Mouse (Mus musculus) embryonic facial prominence, embryonic 13.5 days (tissue): Measurements from ENCODE around the gene Nme8. TPM values are rescaled to one million over a fixed set of nuclear protein-coding genes. Genes with fewer than 3 reads are reported as not detected.
A peak's percentile ranks its signal among the peaks of the same experiment; 100 is the strongest.

Experiments used
- ATAC-seq: fragments of 200-750 bp; cut with Nextera tagmentation; 2 replicates; pipeline ENCODE4 v1.8.0; 2017; ENCODE audit warnings: low read depth; ENCODE audit not compliant: insufficient number of reproducible peaks, insufficient read depth, low FRiP score, low TSS enrichment
- H3K27ac ChIP-seq: fragments of 300-500 bp; sonication (generic); 2 replicates; pipeline ENCODE4 v1.5.1; 2015; ENCODE audit warnings: moderate library complexity, mild to moderate bottlenecking, inconsistent platforms
- H3K27me3 ChIP-seq: fragments of 300-500 bp; sonication (generic); 2 replicates; pipeline ENCODE4 v1.6.1; 2015; ENCODE audit warnings: mild to moderate bottlenecking, inconsistent platforms
- H3K36me3 ChIP-seq: fragments of 300-500 bp; sonication (generic); 2 replicates; pipeline ENCODE4 v1.6.1; 2015; ENCODE audit warnings: mild to moderate bottlenecking, inconsistent platforms
- H3K4me1 ChIP-seq: fragments of 300-500 bp; sonication (generic); 2 replicates; pipeline ENCODE4 v1.6.1; 2015; ENCODE audit warnings: inconsistent platforms
- H3K4me2 ChIP-seq: fragments of 300-500 bp; sonication (generic); 2 replicates; pipeline ENCODE4 v1.6.1; 2015; ENCODE audit warnings: moderate library complexity, mild to moderate bottlenecking, inconsistent platforms
- H3K4me3 ChIP-seq: fragments of 300-500 bp; sonication (generic); 2 replicates; pipeline ENCODE4 v1.5.1; 2015; ENCODE audit warnings: mild to moderate bottlenecking, inconsistent platforms
- H3K9ac ChIP-seq: fragments of 300-500 bp; sonication (generic); 2 replicates; pipeline ENCODE4 v1.6.1; 2015; ENCODE audit warnings: mild to moderate bottlenecking, inconsistent platforms
- H3K9me3 ChIP-seq: fragments of 300-500 bp; sonication (generic); 2 replicates; pipeline ENCODE4 v1.6.1; 2016; ENCODE audit warnings: inconsistent platforms
- whole genome bisulfite sequencing: fragments of 180-500 bp; shearing (Covaris S2); methylation state at CpG from one replicate; pipeline ENCODE4 v1.1.7; 2015; ENCODE audit warnings: mixed read lengths; 5-methylcytosine and 5-hydroxymethylcytosine counted together
- polyA plus RNA-seq: library from polyadenylated mRNA; unstranded; fragments of >200 nt; fragmentation: Nextera tagmentation; extraction: Ambion mirVana; gene quantifications from 2 replicates; pipeline ENCODE4 v1.2.1, GENCODE M21; 2015

Nme8 gene
- polyA plus RNA-seq = not detected in 2 replicates

- ATAC-seq = no peak
- peaks cover 13% of the 10 kb centered on the region for H3K27me3 ChIP-seq
- H3K4me1 ChIP-seq = no peaks in the 10 kb centered on the region
- H3K4me2 ChIP-seq = peak within 1 kb of the TSS; percentile 34
- no peaks in the 10 kb centered on the region for H3K36me3 ChIP-seq
- H3K9me3 ChIP-seq = no peaks in the 10 kb centered on the region
- WGBS = 16% methylated on average over 7 of the region's 7 CpGs
- no peak within 1 kb of the TSS for H3K27ac ChIP-seq
- H3K9ac ChIP-seq = no peak within 1 kb of the TSS
- no peak within 1 kb of the TSS for H3K4me3 ChIP-seq
Observed at GRCm38 (mm10) chr13:19697790-19698189, at the start of gene Nme8. TSS of gene Nme8 (minus strand) at chr13:19697794.

DNA sequence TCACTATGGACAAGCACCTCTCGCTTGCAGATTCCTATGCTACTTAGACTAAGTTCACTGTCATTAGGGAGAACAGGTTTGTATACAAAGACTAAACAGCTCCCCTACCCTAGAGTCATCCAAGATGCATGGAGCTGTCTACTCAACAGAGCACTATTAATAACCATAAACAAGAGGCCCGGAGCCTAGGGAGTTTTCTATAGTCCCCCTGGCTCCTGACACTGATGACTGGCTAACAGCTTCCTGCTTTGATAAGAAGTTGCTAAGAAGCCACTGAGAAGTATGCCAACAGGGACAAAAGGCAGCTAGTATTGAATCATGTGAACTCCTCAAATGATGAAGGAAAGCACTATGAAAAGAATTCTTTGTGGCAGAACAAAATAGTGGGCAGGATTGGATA, 48.1 kb upstream of the Nme8 start:
- Histone ChIP-seq H3K9me3 (no peaks in the 10 kb centered on the region), H3K4me3 (no peak overlapping the region), H3K27me3 (no peaks in the 10 kb centered on the region), H3K27ac (no peak overlapping the region), H3K36me3 (no peaks in the 10 kb centered on the region), H3K4me1 (no peaks in the 10 kb centered on the region), H3K4me2 (no peak overlapping the region), H3K9ac (no peak overlapping the region)
- no peak for ATAC-seq
- WGBS = 75% methylated on average over 2 of the region's 2 CpGs

DNA sequence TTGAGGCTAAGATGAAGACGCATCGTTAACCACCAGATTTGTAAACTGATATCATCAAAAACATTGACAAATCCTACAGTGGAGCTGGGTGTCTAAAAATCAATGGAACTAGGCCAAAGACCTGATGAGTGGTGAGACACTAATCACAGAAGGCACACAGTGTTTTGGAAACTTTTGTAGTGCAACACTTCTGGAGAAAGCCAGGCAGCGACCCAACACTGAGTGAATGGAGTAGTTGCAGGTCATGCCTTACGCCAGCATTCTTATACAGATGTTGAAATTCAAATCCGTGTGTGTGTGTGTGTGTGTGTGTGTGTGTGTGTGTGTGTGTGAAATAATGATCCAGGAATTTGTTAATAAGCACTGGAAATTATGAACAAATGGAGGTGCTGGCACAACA, 46.9 kb upstream of the Nme8 start:
- 77% methylated on average over 5 of the region's 5 CpGs for WGBS
- Histone ChIP-seq H3K4me3 (no peak overlapping the region), H3K27me3 (no peaks in the 10 kb centered on the region), H3K27ac (no peak overlapping the region), H3K9ac (no peak overlapping the region), H3K4me1 (no peaks in the 10 kb centered on the region), H3K4me2 (no peak overlapping the region), H3K9me3 (no peaks in the 10 kb centered on the region), H3K36me3 (no peaks in the 10 kb centered on the region)
- no peak for ATAC-seq

DNA sequence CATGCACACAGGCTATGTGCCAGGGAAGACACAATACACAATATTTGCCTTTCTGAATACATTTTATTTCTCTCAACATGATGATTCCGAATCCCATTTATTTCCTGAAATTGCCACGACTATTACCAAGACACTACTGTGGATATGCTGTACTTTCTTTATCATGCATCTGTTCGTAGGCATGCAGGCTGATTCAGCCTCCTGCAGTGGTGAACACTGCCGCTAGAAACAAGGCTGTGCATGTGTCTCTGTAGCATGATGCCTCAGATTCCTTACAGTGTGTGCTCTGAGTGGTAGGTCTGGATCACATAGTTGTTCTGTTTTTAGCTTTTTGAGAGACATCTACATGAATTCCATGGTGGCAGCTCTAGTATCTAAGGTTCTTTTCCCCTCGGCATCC, 37.0 kb upstream of the Nme8 start:
- Histone ChIP-seq H3K9me3 (no peaks in the 10 kb centered on the region), H3K4me2 (no peak overlapping the region), H3K27me3 (no peaks in the 10 kb centered on the region), H3K36me3 (no peaks in the 10 kb centered on the region), H3K9ac (no peak overlapping the region), H3K4me1 (no peaks in the 10 kb centered on the region), H3K4me3 (no peak overlapping the region), H3K27ac (no peak overlapping the region)
- ATAC-seq = no peak
- 80% methylated on average over 5 of the region's 5 CpGs for WGBS

- H3K27ac ChIP-seq = no peak overlapping the region
- WGBS = 68% methylated on average over 2 of the region's 2 CpGs
- H3K4me1 ChIP-seq = no peaks in the 10 kb centered on the region
- H3K4me2 ChIP-seq = no peak overlapping the region
- no peak overlapping the region for H3K4me3 ChIP-seq
- no peak overlapping the region for H3K9ac ChIP-seq
- ATAC-seq = no peak
- H3K36me3 ChIP-seq = no peaks in the 10 kb centered on the region
- H3K9me3 ChIP-seq = no peaks in the 10 kb centered on the region
- no peaks in the 10 kb centered on the region for H3K27me3 ChIP-seq
Observed at GRCm38 (mm10) chr13:19730826-19731225, 33.2 kb upstream of the Nme8 start.

- Histone ChIP-seq H3K27ac (no peak overlapping the region), H3K36me3 (no peaks in the 10 kb centered on the region)
Observed at GRCm38 (mm10) chr13:19718954-19719353, 21.4 kb upstream of the Nme8 start.

DNA sequence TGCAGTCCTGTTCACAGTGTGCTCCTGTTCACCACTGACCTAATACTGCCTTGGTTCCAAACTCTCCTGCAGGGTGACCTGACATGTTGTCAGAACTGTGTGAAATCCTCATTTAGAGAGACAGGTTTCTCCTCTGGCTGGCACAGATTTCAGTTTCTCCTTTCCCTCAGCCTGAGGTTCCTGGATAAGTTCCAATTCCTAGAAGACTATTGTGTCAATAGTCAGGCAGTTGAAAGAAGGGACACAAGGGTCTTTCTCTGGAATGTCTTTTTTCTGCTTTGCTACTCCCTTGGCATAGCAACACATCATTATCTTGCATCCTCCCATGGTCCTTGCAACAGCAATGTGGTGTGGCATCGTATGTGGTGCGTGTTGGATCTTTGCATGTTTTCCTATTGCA, 19.6 kb upstream of the Nme8 start:
- H3K27ac ChIP-seq = no peak overlapping the region
- no peaks in the 10 kb centered on the region for H3K4me1 ChIP-seq
- H3K4me3 ChIP-seq = no peak overlapping the region
- H3K9ac ChIP-seq = no peak overlapping the region
- no peak overlapping the region for H3K4me2 ChIP-seq
- 81% methylated on average over 2 of the region's 2 CpGs for WGBS
- H3K9me3 ChIP-seq = no peaks in the 10 kb centered on the region
- ATAC-seq = no peak
- no peaks in the 10 kb centered on the region for H3K36me3 ChIP-seq
- H3K27me3 ChIP-seq = no peaks in the 10 kb centered on the region

More at GRCm38 (mm10) chr13:19718954-19719353, 21.4 kb upstream of the Nme8 start:
- H3K4me2 ChIP-seq = no peak overlapping the region
- H3K4me1 ChIP-seq = no peaks in the 10 kb centered on the region
- no peak for ATAC-seq
- no peaks in the 10 kb centered on the region for H3K27me3 ChIP-seq
- 62% methylated on average over 5 of the region's 5 CpGs for WGBS
- no peak overlapping the region for H3K9ac ChIP-seq
- H3K9me3 ChIP-seq = no peaks in the 10 kb centered on the region
- no peak overlapping the region for H3K4me3 ChIP-seq

DNA sequence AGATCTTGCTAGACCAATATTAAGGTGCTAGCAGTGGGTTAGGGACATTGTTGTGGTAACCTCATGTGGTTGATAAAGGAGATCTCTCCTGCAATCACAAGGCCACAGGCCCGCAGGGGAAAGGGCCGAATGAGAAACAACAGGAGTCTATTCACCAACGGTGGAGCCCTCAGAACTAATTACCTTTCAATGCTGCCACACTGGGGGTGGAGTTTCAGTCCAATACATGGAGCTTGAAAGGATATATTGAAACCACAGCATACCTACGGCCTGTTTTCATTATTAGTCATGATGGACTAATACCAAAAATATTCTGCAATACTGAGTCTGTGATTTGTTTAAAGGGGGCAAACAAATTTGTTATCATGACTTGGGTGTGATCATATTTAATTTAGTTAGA, 6.2 kb upstream of the Nme8 start:
- Histone ChIP-seq H3K4me2 (no peak overlapping the region), H3K36me3 (no peaks in the 10 kb centered on the region), H3K9ac (no peak overlapping the region), H3K4me3 (no peak overlapping the region), H3K27ac (no peak overlapping the region), H3K9me3 (no peaks in the 10 kb centered on the region), H3K4me1 (no peaks in the 10 kb centered on the region), H3K27me3 (no peaks in the 10 kb centered on the region)
- WGBS = 28% methylated on average over 4 of the region's 4 CpGs
- no peak for ATAC-seq

DNA sequence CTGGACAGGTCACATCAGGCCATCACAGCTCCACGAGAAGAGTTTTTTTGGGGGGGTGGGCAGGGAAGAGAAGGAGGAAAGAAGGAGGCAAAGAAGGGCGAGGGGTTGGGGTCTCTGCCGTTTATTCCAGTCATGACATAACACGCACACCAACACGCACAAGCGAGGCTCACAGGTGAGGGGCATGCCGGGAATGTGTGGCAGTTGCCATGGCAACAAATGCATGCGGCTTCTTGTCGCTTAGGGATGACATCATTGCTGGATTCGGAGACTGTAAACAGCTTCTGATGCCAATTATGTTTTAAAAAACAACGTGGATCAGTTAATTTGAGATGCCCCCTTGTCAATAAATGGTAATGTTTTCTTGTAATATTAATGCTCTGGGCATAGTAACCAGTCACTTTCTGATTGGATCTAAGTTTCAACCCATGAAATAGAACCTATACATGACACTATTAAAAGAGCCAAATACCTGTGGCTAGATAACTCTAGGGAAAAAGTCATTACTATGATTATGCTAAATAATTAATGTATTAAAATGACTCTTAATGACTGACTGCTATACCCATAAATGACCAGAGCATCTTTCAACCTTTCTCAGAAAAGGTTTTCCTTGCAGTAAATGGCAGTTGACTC, 4.0 kb upstream of the Nme8 start:
- H3K4me3 ChIP-seq = no peak overlapping the region
- no peak for ATAC-seq
- H3K27ac ChIP-seq = no peak overlapping the region
- H3K36me3 ChIP-seq = no peaks in the 10 kb centered on the region
- H3K4me2 ChIP-seq = no peak overlapping the region
- peaks cover 12% of the 10 kb centered on the region for H3K27me3 ChIP-seq
- H3K9ac ChIP-seq = no peak overlapping the region
- no peaks in the 10 kb centered on the region for H3K9me3 ChIP-seq
- no peaks in the 10 kb centered on the region for H3K4me1 ChIP-seq
- 74% methylated on average over 11 of the region's 11 CpGs for WGBS

DNA sequence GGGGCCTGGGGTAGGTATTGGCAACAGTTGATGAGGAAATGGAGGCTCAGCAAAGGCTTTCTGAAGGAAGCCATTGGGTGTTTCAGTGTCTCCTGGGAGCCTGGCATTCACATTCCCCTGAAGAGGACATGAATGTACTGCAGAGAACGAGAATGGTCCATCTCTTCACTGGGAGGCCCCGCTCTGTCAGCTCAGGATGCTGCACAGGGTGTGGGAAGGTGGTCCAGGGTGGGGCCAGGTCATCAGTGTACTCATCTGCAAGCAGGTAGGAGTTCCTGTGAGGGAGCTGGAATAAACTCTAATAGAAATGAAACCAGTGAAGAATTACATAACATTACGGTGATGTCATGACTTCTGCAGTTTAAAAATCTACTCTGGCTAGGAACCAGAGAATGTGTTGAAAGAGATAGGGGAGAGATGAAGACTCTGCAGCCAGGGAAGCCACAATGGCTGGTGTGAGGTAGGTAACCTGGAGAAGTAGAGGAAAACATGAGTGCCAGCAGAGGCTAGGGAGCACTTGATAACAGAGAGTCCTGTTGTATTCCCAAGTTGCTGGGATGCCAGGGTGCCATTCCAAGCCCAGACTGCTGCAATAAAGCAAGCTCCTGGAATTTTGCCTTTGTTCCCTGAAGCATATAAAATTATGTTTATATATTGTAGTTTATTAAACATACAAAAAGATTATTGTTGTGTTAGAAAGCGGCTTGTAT, 3.3 kb upstream of the Nme8 start:
- no peak; the same call in 1 of the 2 replicates for ATAC-seq
- H3K9me3 ChIP-seq = no peaks in the 10 kb centered on the region
- H3K27ac ChIP-seq = no peak overlapping the region
- no peaks in the 10 kb centered on the region for H3K4me1 ChIP-seq
- no peak overlapping the region for H3K4me3 ChIP-seq
- H3K36me3 ChIP-seq = no peaks in the 10 kb centered on the region
- WGBS = 78% methylated on average over 4 of the region's 4 CpGs
- H3K27me3 ChIP-seq = peaks cover 13% of the 10 kb centered on the region
- H3K9ac ChIP-seq = no peak overlapping the region
- H3K4me2 ChIP-seq = no peak overlapping the region

- Histone ChIP-seq H3K9ac (no peak overlapping the region), H3K4me1 (no peaks in the 10 kb centered on the region), H3K4me2 (no peak overlapping the region), H3K27ac (no peak overlapping the region), H3K4me3 (no peak overlapping the region), H3K36me3 (no peaks in the 10 kb centered on the region), H3K9me3 (no peaks in the 10 kb centered on the region), H3K27me3 (peaks cover 13% of the 10 kb centered on the region)
- ATAC-seq = no peak
- WGBS = 21% methylated on average over 12 of the region's 12 CpGs
Observed at GRCm38 (mm10) chr13:19698524-19699173, 1.1 kb upstream of the Nme8 start.

GRCm38 (mm10) chr13:19690417-19690816, 7.2 kb downstream of the Nme8 start:
- Histone ChIP-seq H3K27ac (no peak overlapping the region), H3K4me2 (no peak overlapping the region), H3K27me3 (no peaks in the 10 kb centered on the region), H3K9ac (no peak overlapping the region), H3K4me3 (no peak overlapping the region), H3K4me1 (no peaks in the 10 kb centered on the region), H3K36me3 (no peaks in the 10 kb centered on the region), H3K9me3 (no peaks in the 10 kb centered on the region)
- WGBS = 80% methylated on average over 6 of the region's 6 CpGs
- ATAC-seq = no peak
